Mouse (Mus musculus): ENCODE data around the gene Mepce.
A peak's percentile ranks its signal among the peaks of the same experiment; 100 is the strongest.

Mepce gene

DNA sequence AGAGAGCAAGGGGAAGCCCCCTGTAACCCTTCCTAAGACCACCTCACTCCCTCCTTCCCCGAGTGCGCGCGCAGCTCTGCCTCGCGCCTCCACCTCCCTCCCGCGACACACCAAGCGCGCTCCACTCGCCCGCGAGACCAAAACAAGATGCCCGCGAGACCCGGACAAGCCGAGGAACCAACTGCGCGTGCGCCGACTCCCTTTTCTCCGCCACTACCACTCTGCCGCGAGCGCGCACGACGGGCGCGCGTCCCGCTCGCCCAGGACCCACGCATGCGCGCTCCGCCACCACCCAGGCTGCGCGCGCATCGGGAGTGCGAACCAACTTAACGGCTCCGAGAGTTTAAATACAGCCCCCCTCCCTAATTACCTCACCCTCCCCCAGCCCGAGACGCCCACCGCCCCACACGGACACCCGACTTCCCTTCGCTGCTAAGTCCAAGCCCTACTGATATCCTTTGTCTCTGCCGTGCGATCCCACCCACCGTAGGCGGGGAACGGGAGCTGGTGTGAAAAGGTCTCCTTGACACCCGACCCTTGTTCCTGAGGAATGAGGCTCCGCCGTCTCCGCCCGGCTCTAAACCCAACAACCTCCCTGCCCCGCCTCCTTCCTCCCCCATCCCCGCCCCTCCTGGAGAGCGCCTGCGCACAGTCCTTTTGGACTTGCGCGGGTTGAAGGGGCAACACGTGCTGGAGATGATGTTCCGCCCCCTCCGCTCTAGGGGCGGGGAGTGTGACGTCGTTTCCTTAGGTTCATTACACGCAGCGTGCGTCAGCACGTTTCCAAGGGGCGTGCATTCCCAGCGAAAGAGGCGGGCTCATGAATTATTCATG lies 1.1 kb downstream of the Mepce start:
- DNase-seq, result peak; percentile 99

DNA sequence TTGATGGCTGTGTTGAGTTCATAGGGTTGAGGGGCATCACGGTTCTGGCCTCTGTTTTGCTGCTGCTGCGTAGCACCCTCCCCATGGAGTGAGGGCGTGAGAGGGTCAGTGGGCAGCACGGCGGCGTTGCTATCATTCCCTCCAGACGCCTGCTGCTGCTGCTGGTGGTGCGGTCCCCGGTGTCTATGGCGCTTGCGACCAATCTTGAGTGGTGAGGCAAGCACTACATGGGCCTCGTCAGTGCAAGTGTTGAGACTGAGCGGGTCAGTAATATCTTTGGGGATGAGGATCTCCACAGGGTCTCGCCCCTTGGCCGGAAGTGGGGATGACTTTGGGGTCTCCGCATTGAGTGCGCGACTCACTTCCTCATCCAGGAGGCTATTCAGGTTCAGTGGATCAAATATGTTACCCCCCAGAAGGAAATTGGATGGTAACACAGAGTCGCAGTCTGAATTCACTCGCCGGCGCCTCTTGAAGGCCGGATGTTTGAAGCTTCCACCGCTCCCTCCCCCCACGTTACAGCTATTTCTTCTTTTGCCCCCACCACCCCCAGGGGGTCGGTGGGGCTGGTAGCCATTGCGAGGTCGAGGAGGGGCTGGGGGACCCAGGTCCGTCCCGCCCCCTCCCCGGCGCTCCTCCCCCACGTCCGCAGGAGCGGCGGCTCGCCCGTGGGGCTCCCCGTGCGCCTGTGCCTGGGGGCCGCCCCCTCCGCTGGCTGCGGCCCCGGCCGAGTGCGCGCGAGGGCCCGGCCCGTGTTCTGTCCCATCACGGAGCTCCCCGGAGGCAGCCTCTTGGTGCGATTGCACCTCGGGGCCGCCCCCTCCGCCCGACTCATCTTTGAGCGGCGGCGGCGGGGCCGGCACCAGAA lies 2.1 kb downstream of the Mepce start:
- DNase-seq, result peak in 1 of 2 experiments; percentile 33

DNA sequence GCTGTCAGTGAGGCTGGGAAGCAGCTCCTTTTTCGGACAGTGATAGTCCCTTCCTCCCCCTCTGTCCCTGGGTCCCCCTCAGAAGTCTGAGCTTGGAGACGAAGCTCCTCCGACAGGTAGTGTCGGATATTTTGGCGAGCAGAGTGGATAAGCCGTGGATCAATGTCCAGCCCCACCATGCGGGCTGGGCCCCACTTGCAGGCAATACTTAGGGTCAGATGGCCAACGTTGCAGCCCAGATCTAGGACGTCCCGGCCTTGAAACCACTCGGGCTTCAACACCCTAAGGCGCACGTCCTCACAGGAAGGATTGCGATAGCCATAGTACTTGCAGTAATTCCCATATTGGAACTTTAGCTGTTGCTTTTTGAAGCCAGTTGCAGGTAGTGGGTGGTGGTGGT lies 2.9 kb downstream of the Mepce start:
- DNase-seq, result no peak

GRCm38 (mm10) chr5:137783901-137784540 lies 3.4 kb downstream of the Mepce start:
- DNase-seq, result no peak

- DNase-seq, result no peak
Observed at GRCm38 (mm10) chr5:137782776-137783522, 4.5 kb downstream of the Mepce start.

DNA sequence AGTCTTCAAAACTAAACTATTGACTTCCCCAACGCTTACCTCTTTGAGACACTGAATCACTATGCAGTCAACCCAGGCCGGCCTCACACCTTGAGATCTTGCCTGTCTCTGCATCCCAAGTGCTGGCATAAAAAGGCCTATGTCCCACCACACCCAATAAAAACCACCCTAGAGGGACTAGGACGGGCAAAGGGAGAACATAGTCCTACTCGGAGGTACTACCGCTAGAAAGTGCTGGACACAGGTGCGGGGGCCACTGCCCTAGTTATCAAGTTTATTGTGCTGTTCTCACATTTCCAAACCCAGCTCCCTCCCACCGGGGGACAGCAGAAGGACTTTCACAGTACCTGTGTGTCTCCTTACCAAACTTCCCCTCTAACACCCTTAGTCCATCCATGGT lies 5.8 kb downstream of the Mepce start:
- no peak for DNase-seq

DNA sequence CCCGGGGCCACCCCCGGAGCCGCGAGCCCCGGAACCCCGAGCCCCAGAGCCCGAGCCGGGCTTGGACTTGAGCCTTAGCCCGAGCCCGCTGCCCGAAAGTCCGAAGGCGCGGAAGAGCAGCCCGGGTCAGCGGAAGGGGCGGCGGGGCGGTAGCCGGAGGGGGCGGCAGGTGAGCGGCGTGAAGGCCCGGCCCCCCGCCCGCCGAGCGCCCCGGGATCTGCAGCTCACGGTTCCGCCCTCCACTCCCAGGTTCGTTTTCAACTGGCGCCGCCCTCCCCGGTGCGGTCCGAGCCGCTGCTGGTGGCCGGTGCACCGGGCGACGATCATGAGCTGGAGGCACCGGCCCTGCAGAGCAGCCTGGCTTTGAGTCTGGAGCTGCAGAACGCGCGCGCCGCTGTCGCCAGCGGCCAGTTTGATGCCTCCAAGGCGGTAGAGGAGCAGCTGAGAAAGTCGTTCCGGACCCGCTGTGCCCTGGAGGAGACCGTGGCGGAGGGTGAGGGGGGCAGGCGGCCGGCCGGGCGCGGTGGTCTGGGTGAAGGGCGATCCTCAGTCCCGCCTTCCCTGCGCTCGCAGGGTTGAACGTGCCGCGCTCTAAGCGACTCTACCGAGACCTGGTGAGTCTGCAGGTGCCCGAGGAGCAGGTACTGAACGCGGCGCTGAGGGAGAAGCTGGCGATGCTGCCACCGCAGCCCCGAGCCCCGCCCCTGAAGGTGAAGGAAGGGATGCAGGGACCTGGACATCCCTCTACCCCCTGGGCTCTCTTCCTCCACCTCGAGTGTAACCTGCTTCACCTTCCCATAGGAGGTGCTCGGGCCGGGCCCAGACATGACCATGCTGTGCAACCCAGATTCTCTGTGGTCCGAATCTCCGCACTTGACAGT lies 8.2 kb downstream of the Mepce start:
- no peak for DNase-seq

GRCm38 (mm10) chr5:137778635-137779034 lies 8.8 kb downstream of the Mepce start, which contains the start of gene Ppp1r35:
Gene Ppp1r35 (plus strand): TSS chr5:137778849.
- peak; percentile 97 to 98 for DNase-seq

GRCm38 (mm10) chr5:137777267-137777845 lies 10.1 kb downstream of the Mepce start:
- DNase-seq, result no peak

GRCm38 (mm10) chr5:137776408-137776918 lies 11.0 kb downstream of the Mepce start:
- DNase-seq, result peak in 1 of 2 experiments; percentile 65

DNA sequence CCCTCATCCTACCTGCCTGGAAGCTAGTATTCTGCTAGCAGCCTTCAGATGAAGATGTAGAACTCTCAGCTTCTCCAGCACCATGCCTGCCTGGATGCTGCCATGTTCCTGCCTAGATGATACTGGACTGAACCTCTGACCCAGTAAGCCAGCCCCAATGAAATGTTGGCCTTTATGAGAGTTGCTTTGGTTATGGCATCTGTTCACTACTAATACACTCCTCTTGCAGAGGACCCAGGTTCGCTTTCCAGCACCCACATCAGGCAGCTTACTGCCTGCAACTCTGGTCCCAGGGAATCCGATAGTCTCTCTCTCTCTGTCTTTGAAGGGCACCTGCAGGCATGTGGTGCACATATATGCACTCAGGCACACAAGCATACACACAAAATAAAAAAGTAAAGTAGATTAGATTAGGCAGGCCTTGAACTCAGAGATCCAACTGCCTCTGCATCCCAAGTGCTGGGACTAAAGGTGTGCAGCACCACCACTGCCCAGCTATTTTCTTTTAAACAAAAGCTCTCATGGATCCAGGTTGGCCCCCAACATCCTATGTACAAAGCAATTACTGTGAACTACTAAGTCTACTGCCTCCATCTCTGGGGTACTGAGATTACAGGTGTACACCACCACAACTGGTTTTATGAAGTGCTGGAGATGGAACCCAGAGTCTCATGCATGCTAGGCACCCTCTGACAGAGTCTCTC lies 11.7 kb downstream of the Mepce start:
- DNase-seq, result no peak

- DNase-seq, result no peak
Observed at GRCm38 (mm10) chr5:137772755-137773154, 14.7 kb downstream of the Mepce start.

DNA sequence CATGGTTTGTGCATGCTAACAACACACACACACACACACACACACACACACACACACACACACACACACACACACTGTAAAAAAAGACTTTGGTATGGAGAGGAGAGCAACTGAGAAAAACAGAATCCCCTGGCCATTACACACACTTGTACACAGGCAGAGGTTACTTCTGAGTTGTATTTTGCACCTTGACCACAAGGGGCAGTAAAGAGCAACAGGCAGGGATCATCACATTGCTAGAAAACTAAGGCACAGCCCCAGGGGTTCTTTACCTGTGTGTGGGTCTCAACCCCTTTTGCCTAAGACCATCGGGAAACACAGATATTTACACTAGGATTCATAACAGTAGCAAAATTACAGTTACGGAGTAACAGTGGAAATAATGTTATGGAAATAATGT lies 16.7 kb downstream of the Mepce start:
- DNase-seq, result no peak

DNA sequence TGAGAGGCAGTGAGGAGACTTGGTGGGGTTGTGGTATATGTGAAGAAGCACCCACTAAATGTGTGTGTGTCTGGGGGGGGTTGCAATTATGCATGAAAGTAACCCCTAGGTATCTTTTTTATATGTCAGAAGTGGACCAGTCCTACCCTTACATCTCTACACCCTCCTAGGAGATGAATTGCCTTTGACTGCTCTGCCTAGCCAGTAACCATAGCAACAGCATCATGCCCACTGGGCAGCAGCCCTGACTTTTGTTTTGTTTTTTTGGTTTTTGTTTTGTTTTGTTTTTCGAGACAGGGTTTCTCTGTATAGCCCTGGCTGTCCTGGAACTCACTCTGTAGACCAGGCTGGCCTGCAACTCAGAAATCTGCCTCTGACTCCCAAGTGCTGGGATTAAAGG lies 19.0 kb downstream of the Mepce start:
- no peak for DNase-seq

- no peak for DNase-seq
Observed at GRCm38 (mm10) chr5:137766270-137766669, 21.2 kb downstream of the Mepce start.

DNA sequence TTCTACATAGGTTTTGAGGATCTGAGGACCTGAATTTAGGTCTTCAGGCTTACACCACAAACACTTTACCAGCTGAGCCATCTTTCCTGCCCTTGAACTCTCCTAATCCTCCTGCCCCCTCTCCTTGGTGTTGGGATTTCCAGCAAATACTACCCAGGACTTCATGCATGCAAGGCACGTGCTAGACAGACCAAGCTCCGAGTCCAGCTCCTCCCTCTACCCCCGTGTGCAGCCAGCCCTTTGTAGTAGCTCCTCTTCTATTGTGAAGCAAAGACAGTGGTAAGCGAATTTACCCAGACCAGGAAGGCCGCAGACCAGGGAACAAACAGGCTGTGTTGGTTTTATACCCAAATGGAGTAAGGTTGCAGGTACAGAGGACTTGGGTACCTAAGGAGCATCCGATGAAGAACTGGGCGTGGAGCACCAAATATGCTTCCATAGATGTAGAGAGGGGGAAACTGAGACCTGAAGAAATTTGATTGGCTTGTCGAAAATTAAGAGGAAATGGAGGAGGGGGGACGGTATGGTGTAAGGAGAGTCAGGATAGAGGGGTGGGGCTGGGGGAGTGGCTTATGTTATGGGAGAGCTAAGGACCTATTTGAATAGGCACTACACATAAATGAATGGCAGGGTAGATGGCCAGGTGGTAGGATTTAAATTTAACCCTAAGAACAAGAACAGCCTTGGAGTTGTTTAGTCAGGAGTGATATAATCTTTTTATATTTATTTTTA lies 22.7 kb downstream of the Mepce start:
- no peak for DNase-seq

GRCm38 (mm10) chr5:137759971-137760412 lies 27.5 kb downstream of the Mepce start:
- peak; percentile 93 for DNase-seq

DNA sequence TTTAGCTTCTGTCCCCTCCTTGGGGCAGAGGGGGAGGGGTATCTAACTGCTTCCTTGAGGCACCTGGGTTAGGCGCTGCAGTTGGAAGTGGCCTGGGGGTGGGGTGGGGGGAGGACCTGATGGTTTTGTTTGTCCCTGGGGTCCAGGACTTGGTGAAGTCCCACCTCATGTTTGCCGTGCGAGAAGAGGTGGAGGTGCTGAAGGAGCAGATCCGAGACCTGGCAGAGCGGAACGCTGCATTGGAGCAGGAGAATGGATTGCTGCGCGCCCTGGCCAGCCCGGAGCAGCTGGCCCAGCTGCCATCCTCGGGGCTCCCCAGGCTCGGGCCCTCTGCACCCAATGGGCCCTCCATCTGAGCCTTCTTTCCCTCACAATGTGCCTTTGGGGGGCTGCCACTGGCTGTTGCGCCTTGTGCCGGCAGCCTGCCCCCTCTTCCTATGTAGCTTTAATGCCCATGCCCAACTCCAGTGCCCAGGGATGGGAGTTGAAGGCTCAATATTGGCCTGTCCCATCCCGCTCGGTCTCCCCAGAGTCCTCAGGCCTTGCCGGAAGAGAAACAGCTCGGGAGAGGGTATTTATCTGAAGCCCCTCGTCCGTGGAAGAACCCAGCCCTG lies 28.4 kb downstream of the Mepce start:
- no peak for DNase-seq

DNA sequence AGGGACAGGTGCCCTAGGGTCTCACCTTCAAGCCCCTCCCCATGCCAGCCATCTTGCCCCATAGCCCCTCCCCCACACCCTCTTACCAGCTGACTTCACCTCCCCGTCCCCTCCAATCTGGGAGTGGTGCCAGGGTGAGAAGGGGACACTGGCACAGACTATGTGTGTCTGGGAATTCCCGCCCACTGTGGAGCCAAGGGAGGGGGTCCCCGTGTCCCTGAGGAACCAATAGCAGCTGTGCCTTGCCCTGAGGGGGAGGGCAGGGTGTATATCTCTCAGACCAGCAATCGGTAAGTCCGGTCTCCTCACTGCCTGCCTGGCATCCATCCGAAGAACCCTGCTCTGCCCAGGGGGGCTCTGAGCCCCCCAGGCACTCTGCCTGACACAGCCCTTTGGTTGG lies 29.6 kb downstream of the Mepce start:
- DNase-seq, result no peak

Measured in kidney, adult 8-10 months (tissue).